Mouse (Mus musculus) left cerebral cortex, postnatal 4 days (tissue): Measurements from ENCODE around the gene Shkbp1. TPM values are rescaled to one million over a fixed set of nuclear protein-coding genes. Genes with fewer than 3 reads are reported as not detected.

Experiments
- DNase-seq: peaks from one replicate; pipeline ENCODE4 v3.0.0-alpha.2; 2022
- intact Hi-C: fragments of 180-260 bp; cut with DNase I; formaldehyde crosslinking; loops from one replicate; pipeline ENCODE4 v1.15.1; 2025
- total RNA-seq, 2 experiments: library from RNA; stranded (reverse); gene quantifications; 2 replicates each; pipeline ENCODE4 v1.2.3; 2021

The Shkbp1 gene
- total RNA-seq, 2 experiments from 2014 or later, result 47.2 to 52.4 TPM

GRCm38 (mm10) chr7:27315958-27316357 is 39.9 kb downstream of the Shkbp1 start:
- DNase-seq, result peak; percentile 87

GRCm38 (mm10) chr7:27314393-27314792 is 41.4 kb downstream of the Shkbp1 start:
- no peak for DNase-seq
- intact Hi-C loops, result no loop called here

More at GRCm38 (mm10) chr7:27315958-27316357, 39.9 kb downstream of the Shkbp1 start:
- intact Hi-C loops, result no loop called here

DNA sequence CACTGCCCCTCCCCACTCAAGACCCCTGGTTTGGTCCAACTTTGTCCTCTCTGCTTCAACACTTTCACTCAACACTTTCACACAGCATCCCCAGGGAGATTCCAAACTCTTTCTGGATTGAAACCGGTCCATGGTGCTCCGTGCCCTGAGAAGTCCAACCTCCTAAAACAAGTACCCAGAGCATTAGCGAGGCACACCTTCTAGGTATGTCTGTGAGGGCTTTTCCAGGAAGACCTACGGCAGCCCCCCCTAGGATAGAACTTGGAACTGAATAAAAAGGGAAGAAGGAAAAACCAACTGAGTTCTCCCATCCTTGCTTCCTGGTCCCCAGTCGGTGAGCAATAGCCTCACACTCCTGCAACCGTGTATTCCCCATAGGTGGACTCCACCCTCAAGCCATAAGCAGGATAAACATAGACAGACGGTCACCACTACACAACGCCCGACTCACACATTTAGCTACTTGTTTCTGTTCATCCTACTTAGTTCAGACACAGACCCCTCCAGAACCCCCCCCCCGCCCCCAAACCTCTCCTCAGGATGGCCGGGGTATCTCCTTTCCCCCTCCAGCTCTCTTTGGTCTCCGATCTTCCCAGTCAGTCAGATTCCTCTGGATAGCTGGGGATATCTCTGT is 44.1 kb downstream of the Shkbp1 start:
- intact Hi-C loops, result no loop called here

DNA sequence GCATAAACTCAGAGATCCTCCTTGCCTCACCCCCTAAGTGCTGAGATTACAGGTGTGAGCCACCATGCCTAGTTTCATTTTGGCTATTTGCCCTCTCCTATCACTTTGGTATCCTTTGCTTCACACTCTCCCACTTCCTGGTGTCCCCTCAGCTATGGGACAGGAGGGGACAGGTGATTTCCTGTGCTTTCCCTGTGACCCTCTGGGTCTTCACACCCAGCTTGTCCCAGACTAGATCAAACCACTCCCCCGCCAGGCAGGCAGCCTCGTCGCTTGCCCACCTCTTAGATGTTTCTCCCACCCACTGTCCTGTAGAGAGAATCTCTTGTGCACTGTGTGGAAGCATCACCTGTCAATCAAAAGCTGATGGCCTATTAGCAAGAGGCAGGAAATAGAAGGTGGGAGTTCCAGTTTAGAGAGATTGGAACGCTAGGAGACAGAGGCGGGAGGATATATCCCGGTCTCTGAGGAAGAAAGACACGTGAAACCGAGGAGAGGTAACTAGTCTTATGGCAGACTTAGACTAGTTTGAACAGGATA is 44.8 kb downstream of the Shkbp1 start:
- no peak for DNase-seq
- intact Hi-C loops, result no loop called here

More for the DNA sequence above, 44.1 kb downstream of the Shkbp1 start:
- no peak for DNase-seq

- DNase-seq, result peak; percentile 91
- intact Hi-C loops, result no loop called here
Measured at GRCm38 (mm10) chr7:27310306-27310705, 45.5 kb downstream of the Shkbp1 start.

- intact Hi-C loops, result no loop called here
- DNase-seq, result no peak
Measured at GRCm38 (mm10) chr7:27309832-27310231, 46.0 kb downstream of the Shkbp1 start.

DNA sequence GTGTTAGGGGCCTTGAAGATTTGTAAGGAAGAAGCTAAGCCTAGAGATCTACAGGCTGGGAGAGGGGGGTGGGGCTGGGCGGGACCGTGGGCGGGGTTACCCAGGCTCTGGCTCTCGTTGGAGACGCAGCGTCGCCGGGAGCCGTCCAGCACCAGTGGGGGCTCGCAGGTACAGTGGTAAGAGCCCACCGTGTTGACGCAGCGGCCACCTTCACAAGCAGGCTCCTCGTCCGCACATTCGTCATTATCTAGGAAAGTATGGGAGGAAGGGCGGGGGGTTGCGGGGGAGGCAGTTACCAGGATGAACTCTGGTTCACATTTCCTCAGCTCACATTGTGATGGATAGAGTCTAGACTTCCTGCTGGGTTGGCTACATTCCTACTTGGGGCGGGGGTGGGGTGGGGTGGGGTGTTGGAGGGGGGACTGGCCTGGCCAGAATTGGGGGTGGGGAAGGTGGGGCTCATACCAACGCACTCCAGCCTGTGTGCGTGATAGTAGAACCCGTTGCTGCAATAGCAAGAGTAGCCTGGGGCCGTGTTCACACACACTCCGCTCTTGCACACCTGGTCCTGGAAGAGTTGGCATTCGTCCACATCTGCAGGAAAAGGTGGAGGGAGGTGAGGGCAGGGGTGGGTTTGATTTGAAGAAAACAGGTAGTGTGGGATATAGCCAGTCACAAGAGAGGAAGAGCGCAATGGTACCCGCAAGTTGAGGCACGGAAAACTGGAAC is 46.8 kb downstream of the Shkbp1 start:
- DNase-seq, result no peak
- intact Hi-C loops, result no loop called here

GRCm38 (mm10) chr7:27307551-27307950 is 48.3 kb downstream of the Shkbp1 start:
- DNase-seq, result no peak
- intact Hi-C loops, result no loop called here

DNA sequence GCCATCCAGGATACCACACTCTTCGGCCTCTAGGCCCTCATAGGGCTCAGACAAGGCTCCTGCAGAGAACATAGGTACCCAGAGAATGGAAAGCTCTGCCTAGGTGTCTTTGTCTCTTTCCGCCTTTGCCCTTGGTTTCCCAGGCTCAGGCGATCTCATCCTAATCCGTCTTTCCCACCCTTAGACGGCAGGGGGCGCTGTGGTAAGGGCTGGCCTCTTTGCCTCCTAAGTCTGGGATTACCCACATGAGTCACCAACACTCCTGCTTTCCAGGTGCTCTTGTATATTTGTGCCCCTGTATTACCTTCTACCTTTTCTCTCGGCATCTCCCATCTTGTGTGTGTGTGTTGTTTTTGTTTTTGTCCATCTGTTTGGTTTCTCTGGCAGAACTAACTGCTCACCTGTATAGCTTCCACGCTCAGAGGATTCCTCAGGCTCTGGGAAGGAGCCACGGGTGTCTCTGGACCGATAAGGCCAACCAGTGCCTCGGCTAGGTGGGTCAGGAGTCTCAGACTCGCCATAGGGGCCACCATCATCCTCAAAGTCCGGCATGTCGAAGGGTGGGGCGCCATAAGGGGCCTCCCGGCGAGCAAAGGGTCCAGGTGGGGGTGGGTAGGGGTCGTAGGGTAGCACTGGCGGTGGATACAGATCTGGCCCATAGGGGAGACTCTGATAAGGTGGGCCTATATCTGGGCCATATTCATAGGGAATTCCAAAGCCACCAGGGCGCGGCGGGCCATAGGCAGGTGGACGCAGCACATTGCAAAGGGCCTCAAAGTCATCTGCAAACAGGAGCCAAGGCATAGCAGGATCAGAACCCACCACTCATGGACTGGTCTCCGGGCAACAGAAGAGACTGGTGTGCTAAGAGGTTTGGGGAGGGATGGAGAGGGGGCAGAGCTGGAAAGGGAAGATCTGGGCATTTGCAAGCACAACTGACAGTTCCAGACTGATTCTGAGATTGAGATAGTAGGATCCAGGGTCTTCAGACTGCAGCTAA is 49.4 kb downstream of the Shkbp1 start:
- peak; percentile 49 for DNase-seq
- intact Hi-C loops, result no loop called here

GRCm38 (mm10) chr7:27305091-27305730 is 50.6 kb downstream of the Shkbp1 start:
- intact Hi-C loops, result no loop called here

DNA sequence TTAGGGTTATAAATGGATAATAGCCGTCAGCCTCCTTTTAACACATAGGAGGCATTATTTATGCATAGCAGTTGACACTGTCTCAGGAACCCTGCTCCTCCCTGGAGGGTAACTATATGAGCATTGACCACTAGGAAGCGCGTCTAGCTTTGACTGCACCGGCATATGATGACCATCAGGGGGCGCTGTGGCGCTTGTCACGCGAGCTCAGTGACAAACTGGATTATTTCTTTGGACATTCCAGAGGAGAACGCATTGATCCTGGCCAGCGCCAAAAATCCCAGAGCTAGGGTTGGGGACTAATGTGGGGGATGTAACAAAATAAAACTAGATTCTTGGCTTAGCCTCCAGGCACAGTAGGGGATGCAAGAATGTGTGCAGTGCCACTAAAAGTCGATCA is 53.6 kb downstream of the Shkbp1 start:
- intact Hi-C loops, result no loop called here
- DNase-seq, result peak; percentile 79

More at GRCm38 (mm10) chr7:27305091-27305730, 50.6 kb downstream of the Shkbp1 start:
- DNase-seq, result no peak

DNA sequence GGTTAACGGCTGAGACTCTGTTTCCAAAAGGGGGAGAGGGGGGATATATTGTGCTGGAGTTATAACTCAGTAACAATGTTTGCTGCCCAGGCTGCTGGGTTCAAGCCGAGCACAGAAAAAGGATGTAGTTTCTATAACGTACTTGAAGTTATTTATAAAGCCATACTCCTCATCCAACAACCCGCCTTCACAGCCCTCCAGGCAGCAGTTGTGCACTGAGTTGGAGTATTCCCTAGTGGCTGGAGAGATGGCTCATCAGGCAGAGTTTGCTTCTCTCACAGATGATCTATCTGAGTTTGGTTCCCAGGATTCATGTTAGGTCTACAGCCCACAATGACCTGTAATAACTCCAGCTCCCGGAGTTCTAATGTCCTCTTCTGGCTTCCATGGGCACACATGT is 55.0 kb downstream of the Shkbp1 start:
- no peak for DNase-seq
- intact Hi-C loops, result no loop called here

- intact Hi-C loops, result no loop called here
- DNase-seq, result no peak
Measured at GRCm38 (mm10) chr7:27300351-27300750, 55.5 kb downstream of the Shkbp1 start.

DNA sequence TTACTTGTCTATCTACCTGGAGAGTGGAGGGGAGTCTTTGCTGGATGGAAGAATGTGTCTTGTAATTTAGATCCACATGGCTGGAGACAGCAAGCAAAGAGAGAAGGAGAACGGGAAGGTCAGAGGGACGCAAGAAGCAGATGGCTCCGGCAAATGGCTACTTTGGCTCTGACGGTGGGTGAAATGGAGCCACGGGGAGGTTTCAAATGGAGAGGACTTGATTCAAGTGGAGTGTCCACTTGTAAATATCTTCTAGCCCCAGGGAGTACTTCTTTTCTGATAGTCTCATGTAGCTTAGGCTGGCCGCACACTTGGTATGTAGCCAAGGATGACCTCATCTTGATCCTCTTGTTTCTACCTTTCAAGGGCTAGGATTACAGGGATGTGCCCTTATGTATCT is 57.0 kb downstream of the Shkbp1 start:
- peak; percentile 44 for DNase-seq
- intact Hi-C loops, result no loop called here

DNA sequence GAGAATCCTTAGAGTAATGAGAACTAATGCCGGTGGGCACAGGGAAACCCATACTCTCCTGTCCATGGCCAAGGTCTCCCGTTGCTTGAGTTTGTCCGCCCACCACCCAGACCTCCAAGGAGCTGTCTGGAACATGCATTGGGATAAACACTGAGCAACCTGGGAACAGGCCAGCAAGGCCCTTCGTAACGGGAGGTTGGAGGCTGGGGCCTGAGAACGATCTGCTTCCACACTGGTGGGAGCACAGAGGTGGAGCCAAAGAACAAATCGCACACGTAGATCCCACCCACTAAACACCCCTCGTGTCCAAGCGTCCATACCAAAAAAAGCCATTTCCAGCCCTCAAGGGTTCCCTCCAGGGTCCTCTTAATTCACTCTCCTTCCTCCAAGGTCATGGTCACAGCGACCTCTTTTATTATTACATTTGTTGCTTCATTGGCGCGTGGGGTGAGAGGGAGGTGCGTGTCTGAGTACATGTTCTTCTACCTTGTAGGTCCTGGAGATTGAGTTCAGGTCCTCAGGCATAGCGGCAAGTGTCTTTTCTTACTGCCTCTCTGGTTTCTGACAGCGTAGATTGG is 57.7 kb downstream of the Shkbp1 start:
- no peak for DNase-seq
- intact Hi-C loops, result no loop called here

DNA sequence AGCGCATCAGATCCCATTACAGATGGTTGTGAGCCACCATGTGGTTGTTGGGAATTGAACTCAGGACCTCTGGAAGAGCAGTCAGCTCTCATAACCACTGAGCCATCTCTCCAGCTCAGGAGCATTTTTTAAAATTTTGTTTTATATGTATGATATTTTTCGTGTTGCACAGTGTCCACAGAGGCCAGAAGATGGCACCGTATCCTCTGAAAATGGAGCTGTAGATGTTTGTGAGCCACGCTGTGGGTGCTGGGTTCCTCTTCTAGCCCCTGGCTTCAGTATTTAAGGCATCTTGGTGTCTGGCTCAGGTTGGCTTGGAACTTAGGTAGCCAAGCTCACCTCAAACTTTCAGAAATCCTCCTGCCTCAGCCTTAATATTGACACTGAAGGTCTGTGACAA is 59.3 kb downstream of the Shkbp1 start:
- intact Hi-C loops, result no loop called here

DNA sequence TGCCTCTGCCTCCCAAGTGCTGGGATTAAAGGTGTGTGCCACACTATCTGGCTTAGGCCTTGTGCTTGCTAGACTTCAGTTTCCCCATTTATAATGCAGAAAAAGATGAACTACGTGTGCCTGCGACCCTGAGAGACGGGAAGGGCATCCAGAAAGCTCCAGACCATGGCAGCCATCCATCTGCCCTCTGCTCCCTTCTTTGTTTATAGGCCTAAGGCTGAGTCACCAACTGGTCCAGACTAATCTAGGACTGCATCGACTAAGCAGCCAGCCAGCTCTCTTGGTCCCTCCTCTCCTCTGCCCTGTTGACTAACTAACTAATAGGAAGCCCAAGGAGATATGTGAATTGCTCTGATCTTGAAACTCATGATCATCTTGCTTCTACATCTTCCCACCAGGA is 59.9 kb downstream of the Shkbp1 start:
- no peak for DNase-seq
- intact Hi-C loops, result no loop called here

More for the DNA sequence above, 59.3 kb downstream of the Shkbp1 start:
- DNase-seq, result no peak
